Mouse (Mus musculus): Measurements from ENCODE around the gene Nmt1. TPM values are rescaled to one million over a fixed set of nuclear protein-coding genes. Genes with fewer than 3 reads are reported as not detected.

Nmt1 gene
- total and polyA plus RNA-seq, 2 experiments from 2014 or later, result 40.5 to 48.6 TPM

DNA sequence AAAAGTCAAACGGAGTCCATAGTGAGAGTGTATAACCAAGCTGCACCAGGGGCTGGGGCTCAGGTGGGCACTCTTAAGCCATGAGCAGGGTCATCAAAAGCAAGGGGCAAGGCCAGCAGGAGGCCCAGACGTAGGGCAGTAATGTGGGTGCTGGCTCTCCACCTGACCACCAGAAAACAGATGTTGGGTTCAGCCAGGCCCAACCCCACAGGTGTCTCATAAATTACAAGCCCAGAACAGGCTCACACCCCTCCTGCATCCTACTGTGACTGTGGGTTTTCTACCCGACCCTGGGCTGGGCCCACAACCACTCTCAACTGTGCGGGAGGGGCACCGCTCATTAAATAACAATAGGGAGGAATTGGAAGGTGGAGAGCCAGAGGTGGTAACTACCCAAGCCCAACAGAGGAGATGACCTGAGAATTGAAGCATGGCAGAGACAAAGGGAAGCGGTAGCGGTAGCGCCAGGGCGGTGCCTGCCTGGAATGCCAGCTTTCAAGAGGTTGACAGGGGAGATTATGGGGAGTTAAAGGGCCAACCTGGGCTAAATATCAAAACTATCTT lies 67.2 kb downstream of the Nmt1 start:
- WGBS, result 55% methylated on average over 9 of the region's 9 CpGs
- Histone ChIP-seq H3K4me1 (ENCODE audit: insufficient read depth, low read length) (no peaks in the 10 kb centered on the region), H3K27me3 (ENCODE audit: insufficient read depth, low read length) (peaks cover 9% of the 10 kb centered on the region), H3K27ac (ENCODE audit: low read depth, low read length) (no peak overlapping the region), H3K9me3 (ENCODE audit: low read length) (no peaks in the 10 kb centered on the region), H3K36me3 (ENCODE audit: insufficient read depth, low read length) (no peaks in the 10 kb centered on the region), H3K4me3 (ENCODE audit: low read depth, low read length) (no peak overlapping the region), H3K4me2 (ENCODE audit: low read depth, low read length, poor library complexity, severe bottlenecking) (no peak overlapping the region), H3K9ac (replicated peaks; ENCODE audit: low read length, poor library complexity, severe bottlenecking) (no peak overlapping the region)
- ATAC-seq (ENCODE audit: low FRiP score) (no peak), DNase-seq (ENCODE audit: low spot score) (no peak)
- TF ChIP-seq CTCF (IDR thresholded peaks at IDR 0.05), result no peak

DNA sequence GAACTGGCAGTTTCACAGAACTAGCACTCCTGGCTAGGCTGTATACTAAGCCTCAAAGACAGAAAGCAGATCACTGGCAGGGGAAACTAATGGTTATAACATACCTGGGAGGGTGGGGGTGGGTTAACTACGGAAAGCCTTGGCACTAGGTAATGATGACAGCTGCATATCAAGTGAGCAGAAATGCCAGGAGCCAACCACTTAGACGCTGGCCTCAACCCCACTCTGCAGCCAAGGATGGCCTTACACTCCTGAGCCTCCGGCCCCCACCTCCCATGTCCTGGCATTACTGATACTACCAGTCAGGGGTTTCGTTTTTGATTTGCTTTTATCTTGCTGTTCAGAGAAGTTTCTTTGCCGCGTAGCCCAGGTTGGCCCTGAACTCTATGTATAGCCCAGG lies 67.8 kb downstream of the Nmt1 start:
- TF ChIP-seq CTCF (IDR thresholded peaks at IDR 0.05), result no peak
- Histone ChIP-seq H3K4me1 (ENCODE audit: insufficient read depth, low read length) (no peaks in the 10 kb centered on the region), H3K27ac (ENCODE audit: low read depth, low read length) (no peak overlapping the region), H3K27me3 (ENCODE audit: insufficient read depth, low read length) (peaks cover 14% of the 10 kb centered on the region), H3K4me3 (ENCODE audit: low read depth, low read length) (no peak overlapping the region), H3K9me3 (ENCODE audit: low read length) (no peaks in the 10 kb centered on the region), H3K4me2 (ENCODE audit: low read depth, low read length, poor library complexity, severe bottlenecking) (no peak overlapping the region), H3K36me3 (ENCODE audit: insufficient read depth, low read length) (no peaks in the 10 kb centered on the region), H3K9ac (replicated peaks; ENCODE audit: low read length, poor library complexity, severe bottlenecking) (no peak overlapping the region)
- ATAC-seq (ENCODE audit: low FRiP score), result no peak
- 90% methylated on average over 6 of the region's 6 CpGs for WGBS
- no peak for DNase-seq (ENCODE audit: low spot score)

DNA sequence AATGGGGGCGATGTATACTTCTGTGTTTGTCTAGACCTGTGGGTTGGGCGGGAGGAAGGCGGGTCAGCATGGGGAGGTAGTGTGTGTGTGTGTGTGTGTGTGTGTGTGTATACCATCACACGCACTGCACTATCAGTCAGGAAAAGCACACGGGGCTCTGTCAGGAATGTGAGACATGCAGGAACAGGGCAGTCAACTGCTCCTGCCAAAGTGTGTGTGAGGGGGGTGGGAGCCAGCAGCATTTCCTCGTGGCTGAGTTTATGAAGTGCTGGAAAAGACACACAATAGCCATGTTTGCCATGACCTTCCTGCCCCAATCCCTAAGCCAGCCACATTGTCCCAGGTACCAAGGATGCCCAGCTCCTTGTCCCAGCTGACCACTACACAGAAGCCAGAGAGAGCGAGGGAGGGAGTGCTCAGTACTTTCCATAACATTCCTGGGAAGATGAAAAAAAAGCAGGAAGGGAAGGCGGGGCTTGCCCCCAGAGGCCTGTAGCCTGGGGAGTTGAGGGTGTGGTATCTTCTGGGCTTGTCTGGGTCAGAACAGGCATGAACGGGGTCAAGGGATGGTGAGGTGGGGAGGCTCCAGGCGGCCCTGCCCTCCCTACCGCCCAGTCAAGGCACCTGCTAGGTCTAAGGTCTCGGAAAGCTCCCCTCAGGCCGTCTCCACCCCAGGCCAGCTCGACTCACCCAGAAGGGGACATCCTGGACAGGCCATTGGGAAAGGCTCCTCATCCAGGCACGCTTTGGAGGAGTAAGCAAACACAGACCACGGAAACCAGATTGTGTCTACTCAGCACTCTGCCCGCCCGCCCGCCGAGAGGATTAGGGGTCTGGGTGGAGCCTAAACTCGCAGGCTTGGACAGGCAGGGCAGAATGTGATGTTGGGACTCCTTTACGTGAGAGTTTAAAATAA lies 69.2 kb downstream of the Nmt1 start:
- H3K27ac ChIP-seq (ENCODE audit: low read depth, low read length), result no peak overlapping the region
- H3K36me3 ChIP-seq (ENCODE audit: insufficient read depth, low read length), result no peaks in the 10 kb centered on the region
- H3K4me1 ChIP-seq (ENCODE audit: insufficient read depth, low read length), result no peaks in the 10 kb centered on the region
- no peak overlapping the region for H3K4me2 ChIP-seq (ENCODE audit: low read depth, low read length, poor library complexity, severe bottlenecking)
- no peaks in the 10 kb centered on the region for H3K9me3 ChIP-seq (ENCODE audit: low read length)
- no peak for TF ChIP-seq CTCF (IDR thresholded peaks at IDR 0.05)
- H3K27me3 ChIP-seq (ENCODE audit: insufficient read depth, low read length), result peaks cover 19% of the 10 kb centered on the region
- no peak overlapping the region for H3K4me3 ChIP-seq (ENCODE audit: low read depth, low read length)
- WGBS, result 23% methylated on average over 22 of the region's 22 CpGs
- no peak overlapping the region for H3K9ac ChIP-seq (replicated peaks; ENCODE audit: low read length, poor library complexity, severe bottlenecking)
- no peak for DNase-seq (ENCODE audit: low spot score)
- ATAC-seq (ENCODE audit: low FRiP score), result no peak

DNA sequence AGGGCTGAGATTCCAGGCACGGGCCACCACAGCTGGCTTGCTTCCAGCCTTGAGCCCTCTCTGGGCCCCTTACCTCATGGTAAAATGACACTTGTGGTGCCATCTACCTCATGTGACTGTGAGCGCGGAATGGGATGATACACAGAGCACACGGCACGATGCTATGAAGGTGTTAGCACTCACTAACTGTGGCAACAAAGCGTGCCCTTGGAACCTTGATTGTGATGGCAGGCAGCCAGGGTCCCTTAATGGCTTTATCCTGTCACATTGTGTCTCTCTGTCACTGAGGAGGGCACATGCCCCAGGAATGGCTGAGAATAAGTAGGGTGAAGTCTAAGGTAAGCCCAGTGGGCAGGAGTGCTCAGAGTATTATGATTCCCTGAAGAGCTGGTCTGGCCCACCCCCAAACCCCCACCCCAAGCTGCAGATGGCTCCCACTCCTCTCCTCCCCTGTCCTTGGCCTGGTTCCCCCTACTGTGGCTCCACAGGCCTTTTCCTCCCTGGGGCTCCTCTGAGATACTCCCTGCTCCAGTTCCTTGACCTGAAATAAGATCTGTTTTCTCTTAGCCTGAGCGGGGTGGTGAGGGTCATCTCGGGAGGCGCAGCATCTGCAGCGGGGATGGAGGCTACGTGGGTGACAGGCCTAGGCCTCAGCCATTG lies 70.7 kb downstream of the Nmt1 start:
- H3K9ac ChIP-seq (replicated peaks; ENCODE audit: low read length, poor library complexity, severe bottlenecking), result no peak overlapping the region
- no peak for ATAC-seq (ENCODE audit: low FRiP score)
- peaks cover 19% of the 10 kb centered on the region for H3K27me3 ChIP-seq (ENCODE audit: insufficient read depth, low read length)
- TF ChIP-seq CTCF (IDR thresholded peaks at IDR 0.05), result no peak
- no peak for DNase-seq (ENCODE audit: low spot score)
- no peaks in the 10 kb centered on the region for H3K36me3 ChIP-seq (ENCODE audit: insufficient read depth, low read length)
- 66% methylated on average over 11 of the region's 11 CpGs for WGBS
- no peaks in the 10 kb centered on the region for H3K4me1 ChIP-seq (ENCODE audit: insufficient read depth, low read length)
- no peaks in the 10 kb centered on the region for H3K9me3 ChIP-seq (ENCODE audit: low read length)
- H3K4me2 ChIP-seq (ENCODE audit: low read depth, low read length, poor library complexity, severe bottlenecking), result no peak overlapping the region
- no peak overlapping the region for H3K4me3 ChIP-seq (ENCODE audit: low read depth, low read length)
- H3K27ac ChIP-seq (ENCODE audit: low read depth, low read length), result no peak overlapping the region

DNA sequence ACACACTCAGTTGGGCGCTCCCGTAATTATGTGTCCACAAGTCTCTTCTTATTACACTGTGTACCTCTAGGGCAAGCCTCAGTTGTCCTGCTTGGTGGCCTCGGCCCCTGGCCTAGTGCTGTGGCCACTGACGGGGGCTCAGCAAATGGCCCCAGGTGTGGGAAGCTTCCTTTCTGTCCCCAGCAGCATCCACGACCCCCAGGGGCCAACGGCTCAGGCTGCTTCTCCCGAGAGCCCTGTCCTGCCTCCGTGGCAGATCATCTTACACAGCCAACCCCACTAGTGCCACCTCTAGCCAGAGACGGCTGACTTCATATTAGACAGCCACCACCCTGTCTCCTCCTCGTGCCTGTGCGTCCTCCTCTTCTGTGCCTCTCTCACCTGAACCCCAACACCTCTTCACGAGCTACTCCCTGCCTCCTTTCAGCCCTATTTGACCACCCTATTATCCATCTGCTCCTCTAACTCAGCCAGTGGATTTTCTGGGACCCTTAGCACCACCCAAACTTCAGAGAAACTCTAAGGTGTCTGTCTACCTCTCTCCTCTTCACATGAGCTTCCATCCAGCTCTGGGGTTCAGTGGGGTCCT lies 71.5 kb downstream of the Nmt1 start:
- Histone ChIP-seq H3K4me2 (ENCODE audit: low read depth, low read length, poor library complexity, severe bottlenecking) (no peak overlapping the region), H3K4me1 (ENCODE audit: insufficient read depth, low read length) (no peaks in the 10 kb centered on the region), H3K4me3 (ENCODE audit: low read depth, low read length) (no peak overlapping the region), H3K9me3 (ENCODE audit: low read length) (no peaks in the 10 kb centered on the region), H3K36me3 (ENCODE audit: insufficient read depth, low read length) (no peaks in the 10 kb centered on the region), H3K27ac (ENCODE audit: low read depth, low read length) (no peak overlapping the region), H3K9ac (replicated peaks; ENCODE audit: low read length, poor library complexity, severe bottlenecking) (no peak overlapping the region), H3K27me3 (ENCODE audit: insufficient read depth, low read length) (peaks cover 19% of the 10 kb centered on the region)
- ATAC-seq (ENCODE audit: low FRiP score) (no peak), DNase-seq (ENCODE audit: low spot score) (no peak)
- 61% methylated on average over 12 of the region's 12 CpGs for WGBS
- no peak for TF ChIP-seq CTCF (IDR thresholded peaks at IDR 0.05)
